Mouse (Mus musculus) bone marrow macrophage, adult 2 months (primary cell): ENCODE measurements around the gene Kcnip4. TPM values are rescaled to one million over a fixed set of nuclear protein-coding genes. Genes with fewer than 3 reads are reported as not detected.

Experiments used
- H3K27ac ChIP-seq: 2 replicates; pipeline ENCODE4 v1.5.1; 2012; ENCODE audit warnings: low read depth, low read length; ENCODE audit not compliant: insufficient read depth
- H3K4me1 ChIP-seq: 2 replicates; pipeline ENCODE4 v1.6.1; 2012; ENCODE audit warnings: low read length; ENCODE audit not compliant: control insufficient read depth, insufficient read depth
- H3K4me3 ChIP-seq: 2 replicates; pipeline ENCODE4 v1.5.1; 2012; ENCODE audit warnings: mild to moderate bottlenecking, low read length, moderate library complexity; ENCODE audit not compliant: insufficient read depth
- CTCF ChIP-seq: IDR thresholded peaks from 2 replicates; pipeline ENCODE4 v1.5.1; 2012; ENCODE audit warnings: low read depth, mild to moderate bottlenecking, low read length, moderate library complexity
- POLR2A ChIP-seq: IDR thresholded peaks from 2 replicates; pipeline ENCODE4 v1.6.1; 2012; ENCODE audit warnings: mild to moderate bottlenecking, low read depth, low read length, borderline replicate concordance
- polyA plus RNA-seq: library from polyadenylated mRNA; stranded (reverse); fragments of >200 nt; gene quantifications from 2 replicates; pipeline ENCODE4 v1.2.4, GENCODE M21; 2012; ENCODE audit not compliant: missing spikeins, insufficient read depth, insufficient read length

The Kcnip4 gene
- polyA plus RNA-seq, 1 experiment: not detected

DNA sequence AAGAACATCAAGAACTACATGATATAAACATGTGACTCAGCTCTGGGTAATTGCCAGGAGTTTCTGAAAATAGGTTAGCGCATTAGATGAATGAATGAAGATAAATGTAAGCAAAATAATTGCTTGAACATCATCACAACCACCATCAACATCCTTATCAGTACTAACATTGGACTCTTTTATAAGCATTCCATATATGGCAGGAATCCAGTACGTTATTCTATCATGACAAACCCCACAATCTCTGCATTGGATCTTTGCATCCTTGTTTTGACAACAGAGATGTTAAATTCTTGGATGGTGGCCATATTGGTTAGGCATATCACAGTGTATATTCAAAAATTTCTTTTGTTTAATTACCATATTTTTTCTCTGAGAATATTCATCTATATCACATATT is 375.0 kb downstream of the Kcnip4 start:
- no peak overlapping the region for H3K4me3 ChIP-seq
- no peaks in the 10 kb centered on the region for H3K4me1 ChIP-seq
- no peak overlapping the region for H3K27ac ChIP-seq
- no peak for TF ChIP-seq POLR2A
- TF ChIP-seq CTCF: no peak

DNA sequence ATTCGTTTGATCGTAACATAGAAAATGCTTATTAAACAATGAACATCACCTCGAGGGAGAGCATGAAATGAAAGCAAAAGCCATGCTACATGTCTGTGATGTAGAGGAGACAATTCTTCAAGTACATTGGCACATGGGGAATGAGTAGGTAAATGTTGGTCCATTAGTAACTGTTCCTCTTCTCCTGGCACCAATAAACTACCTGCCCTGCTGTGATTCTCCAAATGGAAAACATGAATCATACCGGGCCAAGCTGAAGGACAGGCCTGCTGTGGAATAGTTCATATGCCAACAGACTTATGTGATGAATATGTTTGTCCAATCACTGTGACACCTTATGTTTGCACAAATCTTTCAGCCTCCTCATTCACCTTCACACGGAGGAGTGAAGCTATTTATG is 429.3 kb downstream of the Kcnip4 start:
- TF ChIP-seq POLR2A: no peak
- TF ChIP-seq CTCF: no peak
- Histone ChIP-seq H3K27ac (no peak overlapping the region), H3K4me1 (no peaks in the 10 kb centered on the region), H3K4me3 (no peak overlapping the region)

DNA sequence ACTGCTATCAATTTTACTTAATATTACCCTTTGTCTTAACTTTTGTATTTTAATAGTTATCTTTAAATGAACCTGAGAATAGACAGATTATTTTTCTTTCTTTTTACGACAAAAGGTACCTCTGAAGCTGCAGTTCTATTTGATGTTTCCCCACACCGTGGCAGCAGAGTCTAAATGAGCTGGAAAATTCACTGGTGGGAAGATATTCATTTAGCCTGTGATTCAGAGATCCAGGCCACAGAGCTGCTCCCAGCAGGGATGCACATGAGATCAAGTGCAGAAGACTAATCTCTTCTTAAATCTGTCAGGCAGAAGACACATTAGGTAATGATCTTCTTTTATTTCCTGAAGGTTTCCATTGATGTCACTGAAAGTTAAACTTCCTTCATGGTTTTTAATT is 429.8 kb downstream of the Kcnip4 start:
- Histone ChIP-seq H3K27ac (no peak overlapping the region), H3K4me3 (no peak overlapping the region), H3K4me1 (no peaks in the 10 kb centered on the region)
- TF ChIP-seq POLR2A (no peak), CTCF (no peak)

DNA sequence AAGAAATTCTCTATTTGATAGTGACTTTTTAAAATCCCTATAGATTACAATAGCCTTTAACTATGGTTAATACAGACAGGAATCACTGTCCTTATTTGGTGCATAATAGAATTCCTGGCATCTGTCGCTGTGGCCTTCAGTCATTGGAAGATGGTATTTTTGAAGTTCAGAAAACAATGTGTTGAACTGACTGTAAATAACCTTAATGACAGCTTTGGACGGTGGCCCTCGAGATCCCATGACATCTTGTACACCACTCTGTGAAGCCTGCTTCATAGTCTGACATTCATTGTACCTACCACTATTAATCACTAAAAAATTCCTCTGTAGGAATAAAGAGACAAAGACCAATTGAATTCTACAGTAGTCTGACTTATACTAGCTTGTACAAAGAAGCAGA is 430.4 kb downstream of the Kcnip4 start:
- TF ChIP-seq POLR2A: no peak
- TF ChIP-seq CTCF: no peak
- no peak overlapping the region for H3K4me3 ChIP-seq
- no peak overlapping the region for H3K27ac ChIP-seq
- H3K4me1 ChIP-seq: no peaks in the 10 kb centered on the region

DNA sequence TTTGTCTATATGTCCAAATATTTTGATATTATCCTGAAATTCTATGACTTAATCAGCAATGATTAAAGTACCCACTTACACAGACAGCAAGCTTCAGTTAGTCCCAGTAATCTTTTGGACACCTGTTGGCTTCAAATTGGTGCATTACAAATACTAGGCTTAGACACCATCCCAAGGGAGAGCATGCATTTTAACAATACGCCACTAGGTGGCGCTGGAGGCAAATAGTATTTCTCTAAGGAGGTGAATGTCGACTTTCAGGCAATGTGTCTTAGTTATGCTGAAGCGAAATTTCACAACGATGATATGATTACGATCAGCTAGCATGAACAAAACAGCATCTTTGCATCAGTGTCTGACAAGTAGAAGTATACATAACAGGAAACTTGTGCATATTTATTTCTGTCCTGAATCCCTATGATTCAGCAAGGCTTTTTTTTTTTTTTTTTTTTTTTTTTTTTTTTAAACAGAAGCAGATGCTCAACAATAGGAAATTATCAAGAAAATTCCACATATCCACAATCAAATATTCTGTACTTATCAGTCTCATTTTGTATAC is 434.5 kb downstream of the Kcnip4 start:
- H3K4me1 ChIP-seq: no peaks in the 10 kb centered on the region
- no peak overlapping the region for H3K27ac ChIP-seq
- no peak overlapping the region for H3K4me3 ChIP-seq
- TF ChIP-seq CTCF (no peak), POLR2A (no peak)

DNA sequence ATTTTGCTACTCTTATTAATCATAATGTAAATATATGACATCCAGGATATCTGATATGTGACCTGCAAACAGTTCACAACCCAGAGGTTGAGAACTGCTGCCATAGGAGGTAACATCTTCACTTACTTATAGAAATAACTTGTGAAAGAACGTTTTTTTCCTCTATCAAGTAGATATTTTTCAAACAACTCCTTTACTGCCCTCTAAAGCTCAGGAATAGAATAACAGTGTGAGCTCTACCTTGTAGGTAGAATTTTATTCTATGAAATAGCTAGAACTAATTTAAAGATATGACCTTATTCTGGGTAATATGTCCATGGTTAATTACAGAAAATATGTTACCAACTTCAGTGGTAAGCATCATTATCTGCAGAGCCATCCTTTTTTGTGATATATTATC is 459.1 kb downstream of the Kcnip4 start:
- no peak overlapping the region for H3K27ac ChIP-seq
- no peaks in the 10 kb centered on the region for H3K4me1 ChIP-seq
- H3K4me3 ChIP-seq: no peak overlapping the region
- no peak for TF ChIP-seq CTCF
- no peak for TF ChIP-seq POLR2A

DNA sequence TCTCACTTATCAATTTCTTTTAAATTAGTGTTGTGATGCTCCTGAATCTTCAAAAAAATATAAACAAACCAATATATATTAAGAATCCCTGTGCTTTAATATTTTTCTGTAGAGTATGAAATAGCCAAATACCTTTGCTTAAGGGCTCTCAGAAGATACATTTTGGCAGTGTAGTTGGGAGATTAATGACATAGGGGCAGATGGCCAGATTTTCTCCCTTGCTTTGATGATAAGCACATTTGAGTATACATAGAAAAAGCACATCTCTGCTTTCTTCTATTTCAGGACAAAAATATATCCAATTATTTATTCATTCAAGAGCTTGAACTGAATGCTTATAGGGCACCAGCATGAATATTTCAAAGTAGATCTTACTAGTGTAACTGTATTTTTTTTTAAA is 465.8 kb downstream of the Kcnip4 start:
- no peak overlapping the region for H3K27ac ChIP-seq
- H3K4me1 ChIP-seq: no peaks in the 10 kb centered on the region
- TF ChIP-seq CTCF (no peak), POLR2A (no peak)
- H3K4me3 ChIP-seq: no peak overlapping the region

DNA sequence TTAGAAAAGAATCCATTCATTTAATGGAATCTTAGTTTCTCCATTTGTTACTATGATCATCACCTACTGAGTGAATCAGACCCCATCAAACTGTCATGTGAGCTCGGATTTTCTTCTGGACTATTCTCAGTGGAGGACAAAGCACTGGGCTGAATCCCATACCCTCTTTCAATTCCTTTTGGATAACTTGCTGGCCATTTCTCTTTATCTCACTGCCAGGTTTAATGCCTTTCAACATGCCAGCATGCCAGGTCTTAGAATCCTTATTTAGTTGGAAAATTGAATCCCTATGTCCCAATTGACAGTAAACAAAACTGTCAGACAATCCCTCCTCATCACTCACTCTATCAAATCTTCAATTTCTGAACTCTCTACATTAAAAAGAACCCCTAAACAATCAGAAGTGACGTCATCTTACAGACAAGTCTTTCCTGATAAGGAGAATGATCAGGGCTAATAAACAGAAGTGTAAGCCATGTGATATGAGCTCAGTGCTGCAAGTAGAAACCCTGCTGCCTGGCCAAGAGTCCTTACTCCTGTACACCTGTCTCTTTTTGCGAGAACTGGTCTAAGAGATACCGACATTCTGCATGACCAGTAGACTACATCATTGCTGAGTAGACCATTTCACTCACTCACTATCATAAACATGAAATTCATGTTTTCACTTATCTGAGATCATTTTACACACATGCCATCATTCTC is 466.9 kb downstream of the Kcnip4 start:
- no peaks in the 10 kb centered on the region for H3K4me1 ChIP-seq
- no peak overlapping the region for H3K27ac ChIP-seq
- no peak overlapping the region for H3K4me3 ChIP-seq
- no peak for TF ChIP-seq CTCF
- no peak for TF ChIP-seq POLR2A

DNA sequence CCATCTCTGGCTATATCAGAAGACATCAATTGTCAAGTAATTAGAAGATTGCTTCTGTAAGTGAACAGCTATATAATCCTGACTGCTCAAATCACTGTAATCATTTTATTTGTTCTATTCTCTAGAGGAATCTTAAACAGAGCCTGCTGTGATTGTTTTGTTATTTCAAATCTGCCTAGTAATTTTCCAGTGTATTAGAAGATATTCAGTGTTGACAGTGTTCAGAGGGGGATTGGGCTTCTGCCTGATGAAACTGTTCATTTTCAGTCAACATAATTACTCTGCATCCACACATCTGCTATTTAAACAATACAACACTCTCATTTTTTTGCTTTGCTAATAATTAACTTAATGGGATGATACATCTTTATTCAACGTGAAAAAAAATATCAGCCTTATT is 476.7 kb downstream of the Kcnip4 start:
- Histone ChIP-seq H3K4me1 (no peaks in the 10 kb centered on the region), H3K4me3 (no peak overlapping the region), H3K27ac (no peak overlapping the region)
- TF ChIP-seq POLR2A (no peak), CTCF (no peak)

DNA sequence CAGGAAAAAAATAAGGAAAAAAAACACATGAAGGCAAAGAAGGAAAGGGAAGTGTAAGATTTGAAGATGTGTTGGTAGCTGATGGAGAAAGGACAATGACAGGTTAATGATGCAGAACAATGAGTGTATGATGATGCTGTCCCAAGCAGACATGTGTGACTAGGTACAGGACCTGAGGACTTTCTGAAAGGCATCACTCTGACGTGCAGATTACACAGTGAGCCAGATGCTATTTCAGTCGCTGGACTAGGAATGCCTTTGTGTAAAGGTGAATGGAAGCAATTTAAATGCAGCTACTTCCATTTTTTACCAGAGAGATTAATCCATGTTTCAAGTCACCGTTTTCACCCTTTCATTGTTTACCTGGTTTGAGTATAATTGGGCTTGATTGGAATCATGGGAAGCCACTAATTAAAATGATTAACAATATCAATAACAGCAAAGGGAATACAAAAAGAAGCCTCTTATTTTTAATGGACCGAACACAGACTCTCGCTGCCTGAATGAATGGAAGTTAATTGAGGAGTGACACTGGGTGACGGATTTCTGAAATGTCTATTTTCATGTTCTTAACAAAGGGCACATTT is 483.4 kb downstream of the Kcnip4 start:
- no peak overlapping the region for H3K4me3 ChIP-seq

DNA sequence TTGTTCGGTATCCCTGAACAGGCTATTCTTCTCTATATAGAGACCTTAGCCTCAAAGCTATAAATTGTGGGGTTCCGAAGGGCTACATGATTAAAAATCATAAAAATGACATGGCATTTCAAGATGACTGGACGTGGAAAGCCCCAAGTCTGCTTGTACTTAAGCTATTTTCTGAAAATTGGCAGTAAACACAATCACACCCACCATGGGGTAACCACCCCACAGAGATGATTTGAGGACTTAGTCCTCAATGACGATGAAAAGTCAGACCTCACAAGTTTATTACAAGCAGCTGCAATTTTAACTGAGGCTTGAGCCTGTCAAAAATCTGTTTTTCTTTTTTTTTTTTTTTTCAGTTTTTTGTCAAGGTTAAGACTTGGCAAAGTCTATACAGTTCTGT is 527.3 kb downstream of the Kcnip4 start:
- H3K4me3 ChIP-seq: no peak overlapping the region
- no peaks in the 10 kb centered on the region for H3K4me1 ChIP-seq
- TF ChIP-seq CTCF: no peak
- TF ChIP-seq POLR2A: no peak

More for the DNA sequence above, 483.4 kb downstream of the Kcnip4 start:
- no peak for TF ChIP-seq CTCF
- TF ChIP-seq POLR2A: no peak
- no peak overlapping the region for H3K27ac ChIP-seq
- no peaks in the 10 kb centered on the region for H3K4me1 ChIP-seq

More for the DNA sequence above, 527.3 kb downstream of the Kcnip4 start:
- H3K27ac ChIP-seq: no peak overlapping the region
